Mouse (Mus musculus): ENCODE measurements around the gene Olfr986.
"Not testable (repeated sequence)": the region's sequence is repeated elsewhere in the genome, so short reads cannot be mapped to it uniquely, and the experiment has no call there.

Gene Olfr986

GRCm38 (mm10) chr9:40180620-40181019 is at the start of gene Olfr986:
Gene Olfr986 (plus strand): TSS chr9:40180920.
- DNase-seq (ENCODE audit: low spot score): no peak

- DNase-seq (ENCODE audit: low spot score): no peak
Observed at GRCm38 (mm10) chr9:40136987-40137688, 43.6 kb upstream of the Olfr986 start.

GRCm38 (mm10) chr9:40139484-40139883 is 41.2 kb upstream of the Olfr986 start:
- DNase-seq (ENCODE audit: low spot score): no peak

DNA sequence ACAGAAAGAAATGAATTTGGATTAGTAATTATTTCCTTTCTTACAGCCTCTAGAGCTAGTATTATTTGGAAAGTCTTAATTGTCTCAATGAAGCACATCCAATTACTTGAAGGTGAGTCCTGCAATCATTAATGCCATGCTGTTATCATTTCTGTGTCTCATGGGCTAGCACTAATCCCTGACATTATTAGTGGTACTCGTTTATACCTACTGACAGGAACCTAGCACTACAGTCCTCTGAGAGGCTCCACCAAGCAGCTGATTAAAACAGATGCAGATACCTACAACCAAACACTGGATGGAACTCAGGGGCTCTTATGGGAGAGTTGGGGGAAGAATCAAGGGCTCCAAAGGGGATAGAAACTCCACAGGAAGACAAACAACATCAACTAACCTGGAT is 39.2 kb upstream of the Olfr986 start:
- no peak for DNase-seq (ENCODE audit: low spot score)

- DNase-seq (ENCODE audit: low spot score): no peak
Observed at GRCm38 (mm10) chr9:40155118-40155644, 25.5 kb upstream of the Olfr986 start.

DNA sequence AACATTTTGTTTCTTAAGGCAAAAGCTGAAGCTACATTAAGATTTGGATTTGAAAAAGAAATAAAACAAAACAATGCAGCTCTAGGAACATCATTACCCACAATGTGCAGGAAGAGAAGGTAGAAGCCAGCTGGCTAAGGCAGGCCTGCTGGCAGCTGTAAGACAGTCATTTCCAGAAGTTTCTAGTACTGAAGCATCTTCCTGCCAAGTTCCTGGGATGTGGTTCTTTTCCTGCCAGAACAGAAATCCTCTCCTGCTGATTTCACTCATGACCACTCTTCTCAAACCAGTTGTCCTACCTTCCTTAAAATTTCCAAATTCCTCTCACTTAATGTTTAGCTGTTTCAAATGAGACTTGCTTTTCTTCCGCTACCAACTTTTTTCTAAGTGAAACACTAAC is 14.3 kb upstream of the Olfr986 start:
- no peak for DNase-seq (ENCODE audit: low spot score)

DNA sequence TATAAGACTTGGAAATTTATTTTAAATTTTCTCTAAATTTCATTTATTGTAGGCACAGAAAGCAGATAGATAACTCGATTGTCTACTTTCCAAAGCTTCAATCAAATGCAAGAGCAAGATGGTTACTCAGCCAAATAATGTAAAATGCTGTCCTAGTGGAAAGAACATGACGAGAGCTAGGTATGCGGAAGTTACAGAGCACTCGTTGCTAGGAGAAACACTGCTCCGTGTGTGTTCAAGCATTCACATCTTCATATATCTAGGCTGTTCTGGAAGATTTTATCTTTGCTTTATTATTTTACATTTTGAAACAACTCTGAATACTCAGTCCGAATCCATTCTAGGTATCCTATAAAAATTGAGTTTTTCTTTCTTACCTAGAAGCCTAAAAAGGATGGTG is 3.7 kb upstream of the Olfr986 start:
- no peak for DNase-seq (ENCODE audit: low spot score)

- DNase-seq (ENCODE audit: low spot score): not testable (repeated sequence)
Observed at GRCm38 (mm10) chr9:40185166-40185565, 4.4 kb downstream of the Olfr986 start.

- no peak for DNase-seq (ENCODE audit: low spot score)
Observed at GRCm38 (mm10) chr9:40191086-40191876, 10.6 kb downstream of the Olfr986 start.

DNA sequence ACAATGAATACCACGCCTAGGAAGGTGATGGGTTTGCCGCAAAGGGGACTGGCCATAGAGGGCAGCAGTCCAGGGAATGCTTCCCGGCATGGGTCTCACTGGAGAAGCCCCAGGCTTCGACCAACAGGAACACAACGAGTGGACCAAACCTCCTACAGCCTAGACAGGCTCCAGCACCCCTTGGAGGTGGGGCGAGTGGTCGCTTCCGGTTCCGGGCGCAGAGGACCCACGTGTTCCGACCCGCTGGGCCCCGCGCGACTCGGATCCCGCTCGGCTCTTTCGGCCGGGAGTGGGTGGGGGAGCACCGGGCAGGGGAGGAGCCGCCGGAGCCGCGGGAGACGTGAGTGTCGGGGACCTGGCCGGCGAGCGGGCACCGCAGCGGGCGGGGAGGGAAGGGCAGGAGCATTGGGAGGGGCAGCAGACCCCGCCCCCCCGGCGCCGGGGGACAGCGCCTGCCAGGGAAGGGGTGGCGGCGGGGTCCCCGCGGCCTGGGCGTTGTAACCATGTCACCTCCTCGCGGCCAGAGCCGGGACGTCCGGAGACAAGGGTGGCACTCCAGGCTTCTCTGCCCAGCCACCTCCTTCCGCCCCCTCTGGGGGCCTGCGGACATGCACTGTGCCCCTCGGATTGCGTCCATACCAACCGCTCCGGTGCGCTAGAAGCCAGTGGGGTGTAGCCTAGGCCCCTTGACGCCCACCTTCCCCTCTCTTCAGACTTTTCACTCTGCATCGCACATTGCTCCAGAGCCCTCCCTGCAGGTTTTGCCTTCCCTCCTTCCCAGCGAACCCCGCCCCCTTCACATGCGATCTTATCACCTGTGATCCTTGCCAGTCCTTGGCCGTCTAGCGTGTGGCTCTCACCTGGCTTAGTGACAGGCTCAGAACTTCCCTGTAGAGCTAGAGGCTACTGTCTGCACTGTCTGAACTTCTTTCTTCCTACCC is 11.6 kb downstream of the Olfr986 start, which contains the start of gene Zfp202:
Zfp202 (plus strand) TSS at position 219 of the 941 bp plus-strand sequence.
- DNase-seq (ENCODE audit: low spot score): peak; percentile 90

- no peak for DNase-seq (ENCODE audit: low spot score)
Observed at GRCm38 (mm10) chr9:40195981-40196380, 15.3 kb downstream of the Olfr986 start.

- DNase-seq (ENCODE audit: low spot score): no peak
Observed at GRCm38 (mm10) chr9:40206546-40206950, 25.8 kb downstream of the Olfr986 start.

DNA sequence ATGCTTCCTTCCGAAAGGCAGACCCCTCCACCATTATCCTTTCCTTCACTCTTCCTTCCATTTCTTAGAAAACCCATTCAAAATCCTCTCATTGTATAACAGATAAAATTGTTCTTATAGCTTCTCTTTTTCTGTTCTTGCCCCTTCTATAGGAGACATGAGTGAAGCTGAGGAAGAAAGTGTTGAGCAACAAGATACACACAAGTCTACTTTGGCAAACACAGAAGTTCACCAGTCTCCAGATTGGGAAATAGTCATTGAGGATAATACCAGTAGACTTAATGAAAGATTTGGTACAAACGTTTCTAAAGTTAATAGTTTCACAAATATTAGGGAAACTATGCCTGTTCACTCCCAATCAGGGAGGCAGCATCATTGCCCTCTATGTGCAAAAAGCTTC is 30.0 kb downstream of the Olfr986 start:
- no peak for DNase-seq (ENCODE audit: low spot score)

DNA sequence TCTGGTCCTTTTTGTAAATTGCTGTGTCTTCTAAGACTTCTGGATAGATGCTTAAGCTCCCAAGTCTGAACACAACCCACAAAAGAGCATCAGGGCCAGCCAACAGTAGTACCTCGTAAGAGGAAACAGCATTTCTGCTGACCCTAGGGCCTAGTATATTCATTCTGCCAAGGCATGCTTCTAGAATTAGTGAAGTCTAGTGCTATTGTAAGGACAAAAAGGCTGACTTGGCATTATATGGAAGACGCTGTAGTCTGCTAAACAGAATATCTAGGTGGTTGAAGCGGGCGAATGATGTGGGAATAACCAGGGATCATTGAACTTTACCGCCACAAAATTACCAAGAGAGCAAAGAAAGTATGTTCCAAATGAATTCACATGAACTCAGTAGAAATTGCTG is 33.3 kb downstream of the Olfr986 start:
- DNase-seq (ENCODE audit: low spot score): no peak

- DNase-seq (ENCODE audit: low spot score): no peak
Observed at GRCm38 (mm10) chr9:40216651-40217050, 35.9 kb downstream of the Olfr986 start.

GRCm38 (mm10) chr9:40224289-40224688 is 43.6 kb downstream of the Olfr986 start:
- DNase-seq (ENCODE audit: low spot score): no peak

GRCm38 (mm10) chr9:40227874-40228789 is 47.4 kb downstream of the Olfr986 start:
- no peak for DNase-seq (ENCODE audit: low spot score)

GRCm38 (mm10) chr9:40228804-40229331 is 48.1 kb downstream of the Olfr986 start:
- DNase-seq (ENCODE audit: low spot score): no peak

GRCm38 (mm10) chr9:40229479-40229878 is 48.8 kb downstream of the Olfr986 start:
- DNase-seq (ENCODE audit: low spot score): no peak

DNA sequence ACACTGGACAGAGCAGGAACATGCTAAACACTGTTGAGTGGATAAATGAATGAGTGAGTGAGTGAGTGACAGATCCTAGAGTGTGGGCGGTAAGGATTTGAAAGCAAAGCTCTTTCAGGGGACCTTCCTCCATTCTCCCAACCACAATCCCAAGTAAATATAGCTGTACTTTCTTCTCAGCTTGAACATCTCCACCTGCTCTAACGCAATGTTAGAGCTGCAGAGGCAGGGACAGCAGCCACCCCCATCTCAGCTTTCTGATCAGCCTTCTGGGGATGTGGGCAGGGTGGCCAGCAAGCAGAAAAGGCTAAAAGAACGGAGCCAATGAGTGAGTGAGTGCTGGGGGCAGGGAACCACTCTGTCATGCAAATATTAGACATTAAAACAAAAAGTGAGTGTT is 50.3 kb downstream of the Olfr986 start:
- no peak for DNase-seq (ENCODE audit: low spot score)

All from testis, postnatal 14 days (tissue).